In genomic region chr13:29274296-29274695, GRCm38 (mm10) we compare ENCODE assay signal across 11 mouse cellular contexts.
DNase-seq lines count a peak whose midpoint lies in the region; ATAC-seq lines count a peak whose summit lies in the region.
"Had no signal": no experiment of that assay in that cellular context is flagged by ENCODE, and none has a peak within 500 bp of the region (broad histone marks: within the 10 kb centered on the region; RNA-seq: fewer than 3 reads in every experiment).

No protein-coding gene starts in this region.

- peak; percentile 11 to 29 for DNase-seq in left cerebral cortex, adult 18-20 months (ENCODE audit: low spot score in 2 of 2)
- DNase-seq in left cerebral cortex, adult 8-10 months (ENCODE audit: low spot score in 2 of 2) = no peak
- DNase-seq in hindbrain, embryonic 14.5 days (ENCODE audit: low spot score) = peak; percentile 38
- peak; percentile 17 for DNase-seq in midbrain, embryonic 10.5 days (ENCODE audit: low spot score)
- peak; percentile 42 for DNase-seq in right cerebral cortex, postnatal 4 days
- DNase-seq in ovary, postnatal 10 days (ENCODE audit: low spot score) = no peak
- DNase-seq: lung, adult 18-20 months had no signal

- no peaks in the 10 kb centered on the region for H3K27me3 ChIP-seq in hindbrain, embryonic 14.5 days (ENCODE audit: control insufficient read depth, insufficient read depth, low read length)
- H3K27me3 ChIP-seq in midbrain, embryonic 10.5 days (ENCODE audit: low read depth, poor library complexity, severe bottlenecking) = no peaks in the 10 kb centered on the region

- peaks cover 8% of the 10 kb centered on the region for H3K4me1 ChIP-seq in hindbrain, embryonic 14.5 days (replicated peaks; ENCODE audit: control insufficient read depth, insufficient read depth, low read length)
- peaks cover 28% of the 10 kb centered on the region for H3K4me1 ChIP-seq in midbrain, embryonic 10.5 days

- H3K4me3 ChIP-seq in hindbrain, embryonic 14.5 days (replicated peaks; ENCODE audit: low read length) = no peak overlapping the region
- H3K4me3 ChIP-seq in midbrain, embryonic 10.5 days = no peak overlapping the region
- H3K4me3 ChIP-seq: erythroblast, embryonic 14.5 days had no signal

- H3K9me3 ChIP-seq in hindbrain, embryonic 14.5 days (ENCODE audit: control insufficient read depth, low read length) = no peaks in the 10 kb centered on the region
- H3K9me3 ChIP-seq in midbrain, embryonic 10.5 days (replicated peaks) = no peaks in the 10 kb centered on the region

- ATAC-seq in hindbrain, embryonic 14.5 days (ENCODE audit: low FRiP score) = peak; percentile 33; the same call in 1 of the 2 replicates
- no peak for ATAC-seq in inflammation-experienced regulatory T-cells, adult 6 months
- ATAC-seq in granulocyte monocyte progenitor cell, adult 5-6 weeks (replicated peaks; ENCODE audit: poor library complexity, severe bottlenecking) = no peak
- ATAC-seq: CD4-positive, CD25-positive, alpha-beta regulatory T cell, adult 4 months had no signal

- no peaks in the 10 kb centered on the region for H3K36me3 ChIP-seq in hindbrain, embryonic 14.5 days (replicated peaks; ENCODE audit: control insufficient read depth, insufficient read depth)
- H3K36me3 ChIP-seq in midbrain, embryonic 10.5 days = no peaks in the 10 kb centered on the region

- 41% methylated on average over 11 of the region's 11 CpGs for WGBS in hindbrain, embryonic 14.5 days
- 48% methylated on average over 11 of the region's 11 CpGs for WGBS in midbrain, embryonic 10.5 days

- H3K4me2 ChIP-seq in hindbrain, embryonic 14.5 days (replicated peaks) = no peak overlapping the region

- peak overlapping the region; percentile 0; the same call in 1 of the 2 replicates for H3K27ac ChIP-seq in hindbrain, embryonic 14.5 days
- H3K27ac ChIP-seq in midbrain, embryonic 10.5 days (replicated peaks) = peak overlapping the region; percentile 83

- 0 out of 2 replicates have a peak overlapping the region, but pooled peaks have one; percentile 8 for H3K9ac ChIP-seq in hindbrain, embryonic 14.5 days

Comparison
In these comparisons a context has a peak if more than half of its experiments do, and no peak if none do; other contexts are left out.
1. DNase-seq: peak in left cerebral cortex, adult 18-20 months (2 of 2), hindbrain, embryonic 14.5 days (single experiment), midbrain, embryonic 10.5 days (single experiment) and right cerebral cortex, postnatal 4 days (single experiment); none in left cerebral cortex, adult 8-10 months (0 of 2) and ovary, postnatal 10 days (single experiment).